Comparison of ENCODE assay signal across 21 mouse cellular contexts in genomic region chr1:45472751-45473150, GRCm38 (mm10). TPM values are rescaled to one million over a fixed set of nuclear protein-coding genes. Genes with fewer than 3 reads are reported as not detected.
DNase-seq lines count a peak whose midpoint lies in the region; ATAC-seq and TF ChIP-seq lines count a peak whose summit lies in the region.
"Had no signal": no experiment of that assay in that cellular context is flagged by ENCODE, and none has a peak within 500 bp of the region (broad histone marks: within the 10 kb centered on the region; RNA-seq: fewer than 3 reads in every experiment).

No protein-coding gene starts in this region.

- intact Hi-C loops in gastrocnemius, postnatal 14 days (cut with DNase I; ENCODE audit: low total_unique reads): no loop called here

- H3K36me3 ChIP-seq in hindbrain, postnatal 0 days (ENCODE audit: insufficient read depth, low read length): no peaks in the 10 kb centered on the region
- no peaks in the 10 kb centered on the region for H3K36me3 ChIP-seq in forebrain, postnatal 0 days (ENCODE audit: insufficient read depth)
- H3K36me3 ChIP-seq: forebrain, embryonic 10.5 days; heart, embryonic 15.5 days; limb, embryonic 10.5 days; liver, embryonic 13.5 days had no signal

- H3K9ac ChIP-seq in hindbrain, postnatal 0 days (replicated peaks; ENCODE audit: low read length): no peak overlapping the region
- H3K9ac ChIP-seq in forebrain, postnatal 0 days: no peak overlapping the region
- H3K9ac ChIP-seq: heart, embryonic 15.5 days; liver, embryonic 13.5 days had no signal

- peak overlapping the region; percentile 59; the same call in 1 of the 2 replicates for H3K27ac ChIP-seq in embryonic fibroblast, embryonic 13.5 days (ENCODE audit: insufficient read depth, low read length)
- H3K27ac ChIP-seq in hindbrain, postnatal 0 days: no peak overlapping the region
- no peak overlapping the region for H3K27ac ChIP-seq in forebrain, postnatal 0 days (ENCODE audit: low read depth, low read length)
- H3K27ac ChIP-seq: forebrain, embryonic 10.5 days; heart, embryonic 15.5 days; limb, embryonic 10.5 days; liver, embryonic 13.5 days had no signal

- TF ChIP-seq CTCF in embryonic fibroblast, embryonic 13.5 days (IDR thresholded peaks at IDR 0.05; ENCODE audit: borderline replicate concordance, insufficient read depth, low read length): no peak
- no peak for TF ChIP-seq CTCF in hindbrain, postnatal 0 days (IDR thresholded peaks at IDR 0.05; ENCODE audit: low read depth)
- no peak for TF ChIP-seq CTCF in forebrain, postnatal 0 days (IDR thresholded peaks at IDR 0.05; ENCODE audit: low read depth)

- H3K4me2 ChIP-seq in hindbrain, postnatal 0 days (ENCODE audit: low read depth, low read length): no peak overlapping the region
- H3K4me2 ChIP-seq in forebrain, postnatal 0 days (ENCODE audit: low read depth): no peak overlapping the region
- H3K4me2 ChIP-seq: heart, embryonic 15.5 days; liver, embryonic 13.5 days had no signal

- WGBS in hindbrain, postnatal 0 days: 45% methylated on average over 4 of the region's 4 CpGs
- 48% methylated on average over 4 of the region's 4 CpGs for WGBS in forebrain, postnatal 0 days

- no peaks in the 10 kb centered on the region for H3K4me1 ChIP-seq in embryonic fibroblast, embryonic 13.5 days (ENCODE audit: control insufficient read depth, insufficient read depth, low read length)
- no peaks in the 10 kb centered on the region for H3K4me1 ChIP-seq in hindbrain, postnatal 0 days (ENCODE audit: insufficient read depth, low read length)
- no peaks in the 10 kb centered on the region for H3K4me1 ChIP-seq in forebrain, postnatal 0 days (ENCODE audit: insufficient read depth)
- H3K4me1 ChIP-seq: forebrain, embryonic 10.5 days; heart, embryonic 15.5 days; limb, embryonic 10.5 days; liver, embryonic 13.5 days; megakaryocyte, embryonic 14.5 days had no signal

- H3K9me3 ChIP-seq in hindbrain, postnatal 0 days (ENCODE audit: low read length): no peaks in the 10 kb centered on the region
- no peaks in the 10 kb centered on the region for H3K9me3 ChIP-seq in forebrain, postnatal 0 days (ENCODE audit: low read length)
- H3K9me3 ChIP-seq: forebrain, embryonic 10.5 days; heart, embryonic 15.5 days; limb, embryonic 10.5 days; liver, embryonic 13.5 days; megakaryocyte, embryonic 14.5 days had no signal

- peak; percentile 29 for DNase-seq in gastrocnemius, postnatal 14 days
- DNase-seq in gastrocnemius, adult 8-10 months (ENCODE audit: low spot score in 2 of 2): no peak
- peak; percentile 57 for DNase-seq in layer of hippocampus, adult 9-11 months
- peak; percentile 9 for DNase-seq in right cerebral cortex, postnatal 14 days
- no peak for DNase-seq in hindbrain, postnatal 0 days (ENCODE audit: low spot score)
- DNase-seq in forebrain, postnatal 0 days: no peak
- no peak for DNase-seq in T-cell, adult 2 months (ENCODE audit: low spot score)
- DNase-seq: adrenal gland, postnatal 36 days; cerebellum, postnatal 14 days; kidney, postnatal 14 days; liver, embryonic 13.5 days; spleen, adult 18-20 months; thymus, postnatal 25 days had no signal

- TF ChIP-seq POLR2A in embryonic fibroblast, embryonic 13.5 days (IDR thresholded peaks at IDR 0.05; ENCODE audit: low read depth, low read length): no peak

- H3K27me3 ChIP-seq in hindbrain, postnatal 0 days (ENCODE audit: insufficient read depth, low read length): no peaks in the 10 kb centered on the region
- H3K27me3 ChIP-seq in forebrain, postnatal 0 days (ENCODE audit: insufficient read depth, low read length): no peaks in the 10 kb centered on the region
- H3K27me3 ChIP-seq: heart, embryonic 15.5 days; liver, embryonic 13.5 days; megakaryocyte, embryonic 14.5 days had no signal

- H3K4me3 ChIP-seq in embryonic fibroblast, embryonic 13.5 days (ENCODE audit: insufficient read depth, low read length): no peak overlapping the region
- no peak overlapping the region for H3K4me3 ChIP-seq in hindbrain, postnatal 0 days (ENCODE audit: low read length)
- H3K4me3 ChIP-seq in forebrain, postnatal 0 days (ENCODE audit: low read depth, low read length): no peak overlapping the region
- H3K4me3 ChIP-seq: forebrain, embryonic 10.5 days; heart, embryonic 15.5 days; limb, embryonic 10.5 days; liver, embryonic 13.5 days; megakaryocyte, embryonic 14.5 days had no signal

- ATAC-seq in hindbrain, postnatal 0 days: no peak
- ATAC-seq in forebrain, postnatal 0 days: no peak
- ATAC-seq: lung, postnatal 0 days; midbrain, embryonic 16.5 days had no signal

RNA-seq across cellular contexts. Expression of gene Col5a2, which starts 30.3 kb away (rescaled TPM):
- total RNA-seq in gastrocnemius, postnatal 14 days (2021): 100 to 1,000 TPM; 103 to 124 TPM
- 1 to 10 TPM; 3.5 to 8.0 (median 5.9) TPM for total RNA-seq in gastrocnemius, adult 8-10 months (2022)
- 998 and 1,092 TPM in 2 replicates for polyA plus RNA-seq in embryonic fibroblast, embryonic 13.5 days (2011; ENCODE audit: insufficient read length, low read depth, missing spikeins)
- total RNA-seq in hindbrain, postnatal 0 days (2014; rRNA removed): 15.9 and 17.9 TPM in 2 replicates
- 6.7 and 7.3 TPM in 2 replicates for polyA plus RNA-seq in hindbrain, postnatal 0 days (2015; fragmentation: Nextera tagmentation; extraction: Ambion mirVana)
- 16.8 and 37.0 TPM in 2 replicates for total RNA-seq in forebrain, postnatal 0 days (2014; rRNA removed)
- 5.4 and 5.7 TPM in 2 replicates for polyA plus RNA-seq in forebrain, postnatal 0 days (2015; fragmentation: Nextera tagmentation; extraction: Ambion mirVana)
- total RNA-seq: granulocyte monocyte progenitor cell, adult 5-6 weeks had no signal

Comparison
In these comparisons a context has a peak if more than half of its experiments do, and no peak if none do; other contexts are left out.
1. DNase-seq: peak in gastrocnemius, postnatal 14 days (single experiment), layer of hippocampus, adult 9-11 months (single experiment) and right cerebral cortex, postnatal 14 days (single experiment); none in gastrocnemius, adult 8-10 months (0 of 2), hindbrain, postnatal 0 days (single experiment), forebrain, postnatal 0 days (single experiment) and T-cell, adult 2 months (single experiment).